ENCODE assay signal across 23 mouse cellular contexts in genomic region chr1:55963867-55964266, GRCm38 (mm10).
"Had no signal": no experiment of that assay in that cellular context is flagged by ENCODE, and none has a peak within 500 bp of the region (broad histone marks: within the 10 kb centered on the region; RNA-seq: fewer than 3 reads in every experiment).

No protein-coding gene starts in this region.

- H3K27ac ChIP-seq: heart, embryonic 10.5 days; hindbrain, embryonic 13.5 days; hindbrain, embryonic 15.5 days; hindbrain, postnatal 0 days; limb, embryonic 10.5 days; limb, embryonic 12.5 days; liver, embryonic 13.5 days had no signal

- H3K4me3 ChIP-seq: heart, embryonic 10.5 days; heart, embryonic 12.5 days; hindbrain, embryonic 13.5 days; hindbrain, embryonic 15.5 days; limb, embryonic 10.5 days; limb, embryonic 12.5 days; liver, embryonic 13.5 days had no signal

- H3K9ac ChIP-seq: forebrain, postnatal 0 days; heart, embryonic 12.5 days; hindbrain, embryonic 13.5 days; hindbrain, embryonic 15.5 days; limb, embryonic 12.5 days; liver, embryonic 13.5 days had no signal

- H3K9me3 ChIP-seq: heart, embryonic 10.5 days; heart, embryonic 12.5 days; hindbrain, embryonic 13.5 days; hindbrain, embryonic 15.5 days; limb, embryonic 10.5 days; limb, embryonic 12.5 days; liver, embryonic 13.5 days had no signal

- H3K4me1 ChIP-seq: heart, embryonic 10.5 days; heart, embryonic 12.5 days; hindbrain, embryonic 13.5 days; hindbrain, embryonic 15.5 days; limb, embryonic 10.5 days; limb, embryonic 12.5 days; liver, embryonic 13.5 days had no signal

- H3K4me2 ChIP-seq: heart, embryonic 12.5 days; hindbrain, embryonic 13.5 days; hindbrain, embryonic 15.5 days; limb, embryonic 12.5 days; liver, embryonic 11.5 days; liver, embryonic 13.5 days had no signal

- ATAC-seq: forebrain, postnatal 0 days; hindbrain, postnatal 0 days had no signal

- H3K27me3 ChIP-seq: heart, embryonic 12.5 days; hindbrain, embryonic 13.5 days; hindbrain, embryonic 15.5 days; liver, embryonic 13.5 days had no signal

- DNase-seq: forebrain, postnatal 0 days; gastrocnemius, postnatal 14 days; gastrocnemius, postnatal 36 days; heart, adult 18-20 months; heart, postnatal 10 days; heart, postnatal 36 days; kidney, adult 18-20 months; kidney, adult 8-10 months; kidney, postnatal 10 days; kidney, postnatal 25 days; kidney, postnatal 4 days; layer of hippocampus, adult 9-11 months; layer of hippocampus, postnatal 36 days; liver; liver, embryonic 13.5 days had no signal

- H3K36me3 ChIP-seq: heart, embryonic 10.5 days; heart, embryonic 12.5 days; hindbrain, embryonic 13.5 days; hindbrain, embryonic 15.5 days; limb, embryonic 10.5 days; limb, embryonic 12.5 days; liver, embryonic 13.5 days had no signal
